Mouse (Mus musculus): Measurements from ENCODE around the gene Ggt6. TPM values are rescaled to one million over a fixed set of nuclear protein-coding genes. Genes with fewer than 3 reads are reported as not detected.
"Not testable (repeated sequence)": the region's sequence is repeated elsewhere in the genome, so short reads cannot be mapped to it uniquely, and the experiment has no call there.

Gene Ggt6
- total RNA-seq, 2 experiments from 2014 or later, result 0.28 TPM; not detected in 1

- peak; percentile 92 for DNase-seq
These were observed 24.0 kb upstream of the Ggt6 start, which contains the start of gene Smtnl2 for GRCm38 (mm10) chr11:72411093-72411921. TSS of gene Smtnl2 (minus strand) at chr11:72411713.

GRCm38 (mm10) chr11:72411945-72412344 lies 23.4 kb upstream of the Ggt6 start:
- no peak for DNase-seq

- no peak for DNase-seq
These were observed 22.3 kb upstream of the Ggt6 start for GRCm38 (mm10) chr11:72413016-72413415.

GRCm38 (mm10) chr11:72413601-72414190 lies 21.6 kb upstream of the Ggt6 start:
- no peak for DNase-seq

- no peak for DNase-seq
These were observed 20.2 kb upstream of the Ggt6 start for GRCm38 (mm10) chr11:72415155-72415554.

- DNase-seq, result no peak
These were observed 18.7 kb upstream of the Ggt6 start for GRCm38 (mm10) chr11:72416666-72417065.

- peak; percentile 43 for DNase-seq
These were observed 17.9 kb upstream of the Ggt6 start for GRCm38 (mm10) chr11:72417376-72417775.

GRCm38 (mm10) chr11:72418227-72418626 lies 17.1 kb upstream of the Ggt6 start:
- DNase-seq, result peak; percentile 48

- DNase-seq, result no peak
These were observed 16.3 kb upstream of the Ggt6 start for GRCm38 (mm10) chr11:72419006-72419405.

- no peak for DNase-seq
These were observed 14.7 kb upstream of the Ggt6 start for GRCm38 (mm10) chr11:72420460-72421122.

GRCm38 (mm10) chr11:72421518-72422278 lies 13.6 kb upstream of the Ggt6 start:
- no peak for DNase-seq

- no peak for DNase-seq
These were observed 11.6 kb upstream of the Ggt6 start for GRCm38 (mm10) chr11:72423686-72424085.

- no peak for DNase-seq
These were observed 10.1 kb upstream of the Ggt6 start for GRCm38 (mm10) chr11:72425201-72425600.

GRCm38 (mm10) chr11:72426884-72427283 lies 8.4 kb upstream of the Ggt6 start:
- DNase-seq, result no peak

- DNase-seq, result peak; percentile 90
These were observed 6.6 kb upstream of the Ggt6 start for GRCm38 (mm10) chr11:72428694-72429093.

- peak; percentile 69 for DNase-seq
These were observed 6.0 kb upstream of the Ggt6 start for GRCm38 (mm10) chr11:72429288-72429690.

- DNase-seq, result not testable (repeated sequence)
These were observed 4.8 kb upstream of the Ggt6 start for GRCm38 (mm10) chr11:72430311-72431068.

GRCm38 (mm10) chr11:72435694-72436045 lies 344 bp downstream of the Ggt6 start:
- DNase-seq, result no peak

GRCm38 (mm10) chr11:72436271-72436670 lies 945 bp downstream of the Ggt6 start:
- peak; percentile 68 for DNase-seq

GRCm38 (mm10) chr11:72436756-72437650 lies 1.7 kb downstream of the Ggt6 start:
- no peak for DNase-seq

- DNase-seq, result no peak
These were observed 3.1 kb downstream of the Ggt6 start for GRCm38 (mm10) chr11:72438411-72438810.
